Mouse (Mus musculus): ENCODE measurements around the gene Bcl10.

DNA sequence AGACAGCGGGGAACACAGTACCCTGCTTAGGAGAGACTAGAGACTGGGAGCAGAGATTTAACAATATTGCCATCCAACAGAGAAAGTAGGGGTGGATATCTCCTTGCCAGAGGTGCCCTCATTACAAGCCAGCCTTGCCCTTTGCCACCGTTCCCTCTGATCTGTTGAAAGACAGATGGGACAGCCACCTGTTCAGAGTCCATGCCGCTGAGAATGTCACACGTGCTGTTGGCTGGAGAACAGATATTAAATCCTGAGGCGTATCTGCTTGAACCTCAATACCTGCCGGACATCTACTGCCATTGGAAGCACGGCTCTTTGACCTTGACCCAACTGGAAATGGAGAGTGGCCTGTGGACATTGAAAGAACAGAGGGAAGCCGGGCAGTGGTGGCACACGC is 16.0 kb upstream of the Bcl10 start:
- TF ChIP-seq POLR2A (IDR thresholded peaks at IDR 0.05; ENCODE audit: low read depth, low read length) (no peak), CTCF (IDR thresholded peaks at IDR 0.05; ENCODE audit: extremely low read depth, insufficient read length, insufficient replicate concordance, low read depth, low read length) (no peak)
